Mouse (Mus musculus): ENCODE data around the gene Arglu1.

Gene Arglu1

DNA sequence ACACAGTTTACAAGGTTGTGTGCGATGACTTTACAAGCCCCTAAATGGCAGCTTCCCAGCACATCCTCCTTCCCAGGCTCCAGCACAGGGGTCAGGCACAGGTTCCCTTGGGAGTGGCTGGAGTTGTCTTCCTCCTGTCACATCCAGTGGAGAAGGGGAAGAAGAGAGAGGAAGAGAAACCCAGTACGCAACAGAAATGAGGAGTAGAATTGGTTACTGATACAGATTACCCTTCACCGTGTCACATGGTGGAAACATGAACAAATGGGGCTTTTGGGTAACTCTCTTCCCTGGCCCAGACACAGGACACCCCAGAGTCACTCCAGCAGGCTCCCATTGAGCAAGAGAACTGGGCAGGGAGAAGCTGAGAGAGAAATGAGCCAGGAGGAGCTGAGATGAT lies 40.8 kb downstream of the Arglu1 start:
- TF ChIP-seq GATA4 (IDR thresholded peaks at IDR 0.05; ENCODE audit: insufficient replicate concordance, low read length): no peak

DNA sequence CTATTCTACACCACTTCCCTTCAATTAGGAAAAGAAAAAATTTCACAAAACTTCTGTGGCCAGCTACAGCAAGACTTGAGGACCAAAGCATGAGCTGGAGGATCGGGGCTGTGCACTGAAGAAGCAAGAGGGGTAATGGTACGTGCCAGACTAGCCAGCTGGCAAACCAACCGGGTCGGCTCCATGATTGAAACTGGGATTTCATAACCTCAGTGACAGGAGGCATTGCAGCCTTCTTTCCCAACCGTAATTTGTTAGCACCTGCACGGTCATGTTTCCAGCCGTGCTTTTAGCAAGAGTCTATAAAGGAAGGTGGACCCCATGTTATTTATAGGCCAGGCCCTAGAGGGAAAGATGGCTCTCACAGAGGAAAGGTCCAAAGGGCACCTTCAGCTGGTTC lies 41.6 kb downstream of the Arglu1 start:
- no peak for TF ChIP-seq GATA4 (IDR thresholded peaks at IDR 0.05; ENCODE audit: insufficient replicate concordance, low read length)

DNA sequence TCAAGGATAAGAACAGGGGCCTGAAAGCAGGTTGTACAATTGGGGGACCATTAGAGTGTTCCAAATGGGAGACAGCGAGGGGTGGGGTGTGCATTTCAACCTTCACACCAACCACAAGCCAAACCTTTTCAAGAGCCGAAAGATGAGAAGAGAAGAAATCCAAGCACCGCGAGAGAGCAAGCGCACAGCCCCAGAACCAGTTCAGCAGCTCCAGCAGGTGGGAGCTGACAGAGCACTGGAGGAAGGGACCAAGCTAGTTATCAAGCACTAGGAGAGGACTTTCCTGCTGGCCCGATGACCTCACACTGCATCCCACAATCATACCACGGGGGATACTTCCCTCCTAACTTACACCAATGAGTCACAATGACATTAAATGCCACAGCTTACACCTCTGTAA lies 42.5 kb downstream of the Arglu1 start:
- TF ChIP-seq GATA4 (IDR thresholded peaks at IDR 0.05; ENCODE audit: insufficient replicate concordance, low read length): no peak

DNA sequence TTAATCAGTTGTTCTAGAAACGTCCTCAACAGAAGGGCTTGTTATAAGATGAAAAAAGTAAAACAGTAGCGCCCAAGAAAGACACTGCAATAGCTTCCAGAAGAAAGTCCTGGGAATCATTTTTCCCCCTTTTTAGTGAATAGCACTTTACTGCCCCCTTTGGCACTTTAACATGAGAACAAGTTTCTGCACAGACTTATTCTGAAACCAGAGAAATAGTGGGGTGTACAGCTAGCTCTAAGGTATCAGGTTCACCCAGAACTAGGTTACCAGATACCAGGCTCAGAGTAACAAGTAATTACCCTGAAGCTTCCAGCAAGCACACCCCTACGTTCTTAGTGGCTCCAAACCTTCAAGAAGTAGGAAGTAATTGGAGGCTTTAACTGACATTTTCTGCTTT lies 43.0 kb downstream of the Arglu1 start:
- TF ChIP-seq GATA4 (IDR thresholded peaks at IDR 0.05; ENCODE audit: insufficient replicate concordance, low read length): no peak

DNA sequence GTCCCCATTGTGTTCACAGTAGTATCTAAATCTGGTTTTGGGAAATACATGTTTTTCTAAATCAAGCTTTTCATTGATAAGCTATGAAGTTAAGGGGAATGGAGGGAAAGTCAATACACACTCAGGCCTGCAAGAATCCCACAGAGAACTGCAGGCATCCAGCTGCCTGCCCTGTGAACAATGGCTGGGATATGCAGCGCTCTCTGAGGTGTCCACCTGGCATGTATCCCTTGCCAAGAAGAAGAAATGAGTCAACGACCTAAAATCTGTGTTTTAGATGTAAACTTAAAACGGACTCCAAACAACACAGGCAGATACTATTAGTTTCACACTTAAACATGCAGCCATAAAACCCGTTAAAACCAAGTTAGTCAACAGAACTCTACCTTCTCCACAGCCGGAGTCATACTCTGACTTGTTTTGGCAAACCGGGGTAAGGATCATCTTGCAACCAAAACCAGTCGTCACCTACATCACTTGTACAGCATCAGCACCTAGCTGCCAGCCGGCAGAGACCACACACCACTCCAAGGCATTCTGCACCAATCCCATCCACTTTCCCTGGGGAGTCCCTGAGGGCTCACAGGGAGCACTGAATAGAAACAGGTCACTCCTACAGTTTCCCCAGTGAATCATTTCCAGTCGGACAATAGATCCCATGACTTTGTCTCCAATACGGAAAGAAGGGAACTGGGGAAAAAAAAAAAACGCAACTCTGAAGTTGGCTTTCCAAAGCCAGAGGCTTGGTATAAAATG lies 46.0 kb downstream of the Arglu1 start:
- no peak for TF ChIP-seq GATA4 (IDR thresholded peaks at IDR 0.05; ENCODE audit: insufficient replicate concordance, low read length)

DNA sequence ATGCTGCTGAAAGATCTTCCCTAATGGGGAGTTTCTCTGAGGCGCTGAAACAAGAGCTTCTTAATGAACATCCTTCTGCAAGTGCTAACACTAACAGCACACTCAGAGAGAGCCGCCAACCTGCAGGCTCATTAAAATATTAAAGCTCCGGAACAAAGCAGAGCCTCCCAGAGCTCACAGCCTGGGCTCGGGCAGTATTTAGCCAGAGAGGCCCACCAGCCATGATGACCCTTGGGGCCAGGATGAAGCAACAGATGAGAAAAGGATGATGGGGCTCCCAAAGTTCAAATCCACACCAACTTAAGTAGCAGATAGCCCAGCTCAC lies 50.1 kb downstream of the Arglu1 start:
- TF ChIP-seq GATA4 (IDR thresholded peaks at IDR 0.05; ENCODE audit: insufficient replicate concordance, low read length): no peak

DNA sequence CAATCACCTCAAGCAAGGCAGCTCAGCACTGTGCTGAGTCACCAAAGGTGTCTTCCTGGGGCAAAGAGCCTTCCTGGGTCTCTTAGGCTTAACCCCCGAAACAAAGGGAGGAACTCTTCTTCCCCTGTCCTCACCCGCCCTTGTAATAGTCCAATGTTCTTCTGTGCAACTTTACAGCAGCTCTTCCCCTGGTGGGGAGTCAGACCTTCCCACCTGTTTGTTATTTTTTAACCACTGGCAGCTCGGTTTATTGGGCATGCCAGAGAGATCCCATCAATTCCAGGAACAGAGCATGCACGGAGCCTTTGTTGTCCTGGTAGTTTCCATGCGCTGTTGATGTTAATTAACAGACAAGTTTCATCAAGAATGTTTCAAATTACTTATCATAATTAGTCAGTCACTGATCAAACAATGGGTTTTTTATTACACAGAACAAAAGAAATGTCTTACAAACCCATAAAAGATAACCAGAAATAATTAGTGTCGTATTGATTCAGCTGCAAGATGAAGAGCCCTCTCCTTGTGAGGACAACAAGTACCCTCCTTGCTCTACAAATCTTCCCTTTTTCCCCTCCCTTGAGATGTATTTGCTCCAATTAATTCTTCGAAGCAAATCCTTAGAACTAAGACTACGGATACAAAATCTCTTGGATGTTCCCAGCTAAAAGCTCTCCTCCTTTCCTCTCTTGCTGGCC lies 50.6 kb downstream of the Arglu1 start:
- no peak for TF ChIP-seq GATA4 (IDR thresholded peaks at IDR 0.05; ENCODE audit: insufficient replicate concordance, low read length)

DNA sequence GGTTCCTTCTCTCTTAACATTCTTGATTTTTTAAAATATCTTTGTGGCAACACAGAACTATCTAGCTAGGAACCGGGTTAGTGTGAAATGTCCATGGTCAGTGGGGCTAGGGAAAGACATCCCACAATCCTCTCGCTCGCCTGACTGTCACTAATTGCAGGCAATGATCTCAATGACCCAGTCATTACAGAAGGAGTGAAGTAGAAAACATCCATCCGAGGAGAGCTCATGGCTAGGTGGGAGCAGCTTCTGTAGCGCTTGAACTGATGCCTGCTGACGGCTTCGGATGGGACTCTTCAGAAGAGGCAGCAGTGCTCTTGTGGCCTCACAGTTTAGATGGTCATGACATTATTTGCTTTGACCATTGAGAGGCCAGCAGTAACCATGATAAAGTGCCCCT lies 58.9 kb downstream of the Arglu1 start:
- no peak for TF ChIP-seq GATA4 (IDR thresholded peaks at IDR 0.05; ENCODE audit: insufficient replicate concordance, low read length)

DNA sequence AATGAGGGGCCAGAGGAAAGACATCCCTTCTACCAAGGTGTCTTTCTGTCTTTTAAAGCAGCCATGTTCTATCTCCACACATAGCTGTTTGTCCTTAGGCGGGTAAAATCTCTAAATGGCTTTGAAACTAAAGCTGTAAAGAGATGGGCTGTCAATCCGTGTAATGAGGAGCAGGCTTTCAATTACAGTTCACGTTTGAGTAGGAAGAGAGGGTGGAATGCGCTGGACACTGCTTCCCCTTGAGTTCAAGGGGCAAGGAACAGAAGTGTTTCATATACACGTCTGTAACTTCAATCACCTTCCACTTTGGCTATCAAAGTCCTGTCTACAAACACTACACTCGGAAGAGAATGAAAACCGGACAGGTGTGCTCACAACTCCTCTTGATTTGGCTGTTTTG lies 66.3 kb downstream of the Arglu1 start:
- no peak for TF ChIP-seq GATA4 (IDR thresholded peaks at IDR 0.05; ENCODE audit: insufficient replicate concordance, low read length)

DNA sequence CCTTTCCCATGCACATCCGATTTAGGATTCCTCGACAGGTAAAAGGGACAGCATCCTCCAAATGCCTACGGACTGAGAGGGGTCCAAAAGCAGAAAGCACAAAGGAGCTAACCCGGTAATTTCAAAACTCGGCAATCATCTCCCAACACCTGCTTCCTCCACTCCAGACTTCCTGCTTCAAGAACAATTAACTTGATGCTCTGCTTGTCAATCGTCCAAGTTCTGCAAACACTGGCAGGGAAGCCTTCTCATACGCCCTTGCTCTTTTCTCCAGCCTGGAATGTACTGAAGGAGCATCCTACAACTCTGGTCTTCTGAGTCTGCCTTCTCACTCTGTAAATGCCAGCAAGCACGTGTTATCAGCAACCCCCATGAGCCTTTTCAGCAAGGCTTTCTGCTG lies 66.8 kb downstream of the Arglu1 start:
- TF ChIP-seq GATA4 (IDR thresholded peaks at IDR 0.05; ENCODE audit: insufficient replicate concordance, low read length): no peak

DNA sequence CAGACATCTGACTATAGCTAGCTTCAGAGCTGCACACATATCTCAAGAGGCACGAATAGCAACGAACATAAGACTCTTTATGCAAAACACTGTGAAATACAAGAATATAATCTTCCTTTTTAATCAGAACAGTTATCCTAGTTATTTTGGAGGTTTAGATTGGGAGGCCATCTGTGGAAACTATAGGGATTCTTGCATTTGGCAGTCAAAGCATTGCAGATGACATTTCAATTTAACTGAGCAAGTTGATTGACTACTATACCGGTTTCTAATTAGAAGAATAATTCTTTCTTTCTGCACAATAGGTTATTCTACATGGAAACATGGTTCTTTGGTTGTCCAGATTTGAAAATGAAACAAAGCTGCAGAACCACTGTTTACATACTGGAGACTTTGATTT lies 67.8 kb downstream of the Arglu1 start:
- TF ChIP-seq GATA4 (IDR thresholded peaks at IDR 0.05; ENCODE audit: insufficient replicate concordance, low read length): no peak

DNA sequence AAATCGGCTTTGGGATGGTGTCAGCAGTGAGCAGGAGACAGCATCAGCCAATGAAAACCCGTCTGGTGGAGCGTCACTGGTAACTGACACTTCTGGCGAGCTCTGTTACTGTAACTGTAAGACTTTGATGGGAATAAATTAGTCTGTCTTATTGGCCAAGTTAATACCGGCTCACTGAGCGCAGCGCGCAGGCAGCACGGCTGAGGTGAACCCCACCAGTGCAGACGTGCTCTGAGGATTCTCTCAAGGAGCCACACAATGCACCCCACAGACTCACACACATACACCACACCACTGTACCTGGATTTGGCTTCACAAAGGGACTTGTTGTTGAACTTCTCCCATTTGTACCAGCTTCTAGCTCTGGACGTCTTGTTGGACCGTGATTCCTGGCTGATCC lies 68.3 kb downstream of the Arglu1 start:
- TF ChIP-seq GATA4 (IDR thresholded peaks at IDR 0.05; ENCODE audit: insufficient replicate concordance, low read length): no peak

DNA sequence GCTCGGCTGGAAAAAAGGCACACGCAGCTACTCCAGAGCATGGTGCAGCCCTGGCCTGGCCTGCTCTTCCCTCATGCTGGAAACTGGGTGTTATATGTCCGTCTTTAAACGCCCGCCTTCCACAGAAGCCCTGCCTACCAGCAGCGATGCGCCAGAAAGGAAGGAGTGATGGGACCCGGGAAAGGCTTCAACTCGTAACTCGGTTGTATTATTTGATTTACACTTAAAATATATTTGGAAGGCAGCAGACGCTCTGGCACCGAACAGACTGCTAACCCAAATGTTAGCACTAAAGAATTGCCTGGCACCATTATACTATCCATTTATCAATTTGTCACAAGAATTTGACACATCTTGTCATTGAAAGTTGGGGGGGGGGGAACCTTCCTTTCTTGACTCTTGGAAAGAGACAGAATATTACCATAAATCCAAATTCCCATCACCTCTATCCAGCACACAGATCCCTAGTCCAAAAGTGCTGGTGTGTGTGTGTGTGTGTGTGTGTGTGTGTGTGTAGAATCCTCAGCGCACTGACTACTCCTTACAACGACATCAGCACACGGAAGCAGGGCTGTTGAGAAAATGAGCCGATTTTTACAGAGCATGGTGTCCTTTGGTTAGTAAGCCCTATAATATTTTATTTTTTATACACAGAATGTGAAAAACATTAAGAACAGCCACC lies 68.9 kb downstream of the Arglu1 start:
- TF ChIP-seq GATA4 (IDR thresholded peaks at IDR 0.05; ENCODE audit: insufficient replicate concordance, low read length): no peak

DNA sequence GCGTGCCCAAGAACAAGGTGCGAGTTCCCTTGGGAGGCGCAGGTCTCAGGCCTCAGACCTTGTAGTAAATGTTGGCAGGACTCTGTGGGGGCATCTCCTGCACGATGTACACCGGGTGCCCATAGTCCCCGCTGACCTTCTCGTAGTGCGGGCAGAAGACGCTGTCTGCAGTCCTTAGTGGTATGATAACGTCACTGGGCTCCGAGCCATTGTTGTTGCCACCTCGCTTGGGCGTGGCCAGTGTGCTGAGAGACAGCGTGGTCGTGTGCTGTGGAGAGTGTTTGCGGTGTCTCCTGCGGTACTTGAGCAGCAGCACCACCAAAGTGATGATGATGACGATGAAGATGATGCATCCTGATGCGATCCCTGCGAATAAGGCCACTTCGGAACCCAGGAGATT lies 69.8 kb downstream of the Arglu1 start:
- no peak for TF ChIP-seq GATA4 (IDR thresholded peaks at IDR 0.05; ENCODE audit: insufficient replicate concordance, low read length)

DNA sequence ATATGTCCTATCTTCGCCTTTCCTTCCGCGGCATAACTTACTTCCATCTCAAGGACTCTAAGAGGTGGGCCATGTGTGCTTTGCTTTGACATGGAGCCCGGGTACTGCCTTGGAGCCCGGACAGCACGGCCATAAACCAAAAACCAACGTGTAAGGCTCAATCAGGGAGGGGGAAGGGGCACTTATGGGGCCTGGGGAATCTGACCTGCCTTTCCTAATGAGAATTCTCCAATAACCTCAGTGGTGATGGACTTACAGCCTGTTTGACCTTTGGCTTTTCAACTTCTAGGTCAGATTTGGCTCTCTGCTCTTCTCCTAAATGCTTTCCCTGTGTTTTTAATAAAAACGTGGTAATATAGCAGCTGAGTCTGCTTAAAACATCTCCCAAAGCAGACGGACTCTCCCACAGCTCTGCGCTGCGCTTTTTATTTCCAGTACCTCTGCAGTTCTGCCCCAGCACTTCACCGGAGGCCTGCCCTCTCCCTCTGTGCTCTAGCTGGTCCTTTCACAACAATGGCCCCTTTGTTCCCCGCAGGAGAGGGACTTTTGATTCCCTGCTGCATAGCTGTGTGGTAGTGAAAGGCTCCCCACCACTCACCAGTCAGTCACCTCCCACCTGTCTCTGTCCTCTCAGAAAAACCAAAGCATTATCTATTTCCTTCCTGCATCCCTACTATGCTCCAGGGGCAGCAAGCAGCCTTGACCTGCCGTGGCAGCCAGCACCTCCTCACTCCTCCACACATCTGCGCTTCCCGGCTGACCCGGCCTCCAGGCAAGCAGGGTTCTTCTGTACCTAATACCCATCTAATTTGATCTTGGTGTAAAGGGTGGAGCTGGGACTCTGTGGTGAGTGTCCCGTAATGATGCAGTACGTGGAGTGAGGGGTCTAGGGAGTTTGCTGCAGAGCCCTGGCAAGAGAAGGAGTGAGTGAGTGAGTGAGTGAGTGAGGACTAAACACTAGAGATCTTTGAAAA lies 70.8 kb downstream of the Arglu1 start:
- no peak for TF ChIP-seq GATA4 (IDR thresholded peaks at IDR 0.05; ENCODE audit: insufficient replicate concordance, low read length)

All from liver, adult (tissue).